Mouse (Mus musculus): ENCODE data around the gene Klhl22.

GRCm38 (mm10) chr16:17809711-17810110 lies 50.3 kb downstream of the Klhl22 start:
- TF ChIP-seq POLR2A (IDR thresholded peaks at IDR 0.05; ENCODE audit: control insufficient read depth, extremely low read depth, insufficient read depth, low read length, poor library complexity) (no peak), CTCF (IDR thresholded peaks at IDR 0.05; ENCODE audit: borderline replicate concordance, control insufficient read depth, extremely low read depth, insufficient read depth, low read length, poor library complexity) (no peak)

Measured in thymus, adult 2 months (tissue).